Mouse (Mus musculus): ENCODE data around the gene Cdh3.

GRCm38 (mm10) chr8:106576849-106577555 lies 66.3 kb downstream of the Cdh3 start:
- no peak for TF ChIP-seq GATA1 (IDR thresholded peaks at IDR 0.05; ENCODE audit: low read length)
- TF ChIP-seq TAL1 (IDR thresholded peaks at IDR 0.05; ENCODE audit: low read length): no peak
